Mouse (Mus musculus): ENCODE data around the gene Lca5l. TPM values are rescaled to one million over a fixed set of nuclear protein-coding genes. Genes with fewer than 3 reads are reported as not detected.

The Lca5l gene
- polyA plus RNA-seq, 1 experiment from 2014 or later, result 1.6 TPM

GRCm38 (mm10) chr16:96112769-96113168 is 79.3 kb downstream of the Lca5l start:
- no peaks in the 10 kb centered on the region for H3K27me3 ChIP-seq (ENCODE audit: insufficient read depth, low read length)
- no peak overlapping the region for H3K9ac ChIP-seq (ENCODE audit: low read depth, low read length)
- TF ChIP-seq CTCF (IDR thresholded peaks at IDR 0.05; ENCODE audit: low read depth), result no peak
- no peak for ATAC-seq (replicated peaks; ENCODE audit: low FRiP score, low read depth)
- H3K9me3 ChIP-seq (replicated peaks; ENCODE audit: low read length), result no peaks in the 10 kb centered on the region
- no peak overlapping the region for H3K4me2 ChIP-seq (ENCODE audit: low read length)
- no peak for DNase-seq (ENCODE audit: low spot score)
- 55% methylated on average over 2 of the region's 2 CpGs for whole genome bisulfite sequencing
- no peaks in the 10 kb centered on the region for H3K4me1 ChIP-seq (replicated peaks; ENCODE audit: insufficient read depth, low read length)
- no peak overlapping the region for H3K4me3 ChIP-seq (replicated peaks; ENCODE audit: low read depth, low read length)
- H3K27ac ChIP-seq, result no peak overlapping the region
- no peaks in the 10 kb centered on the region for H3K36me3 ChIP-seq (ENCODE audit: insufficient read depth, low read length)

GRCm38 (mm10) chr16:96110655-96111345 is 81.3 kb downstream of the Lca5l start:
- Histone ChIP-seq H3K4me1 (replicated peaks; ENCODE audit: insufficient read depth, low read length) (no peaks in the 10 kb centered on the region), H3K36me3 (ENCODE audit: insufficient read depth, low read length) (no peaks in the 10 kb centered on the region), H3K27me3 (ENCODE audit: insufficient read depth, low read length) (no peaks in the 10 kb centered on the region), H3K4me2 (ENCODE audit: low read length) (no peak overlapping the region), H3K9me3 (replicated peaks; ENCODE audit: low read length) (no peaks in the 10 kb centered on the region), H3K27ac (no peak overlapping the region), H3K4me3 (replicated peaks; ENCODE audit: low read depth, low read length) (no peak overlapping the region), H3K9ac (ENCODE audit: low read depth, low read length) (no peak overlapping the region)
- WGBS, result 80% methylated on average over 5 of the region's 5 CpGs
- ATAC-seq (replicated peaks; ENCODE audit: low FRiP score, low read depth) (no peak), DNase-seq (ENCODE audit: low spot score) (no peak)
- TF ChIP-seq CTCF (IDR thresholded peaks at IDR 0.05; ENCODE audit: low read depth), result no peak

GRCm38 (mm10) chr16:96109673-96110072 is 82.4 kb downstream of the Lca5l start:
- no peak for TF ChIP-seq CTCF (IDR thresholded peaks at IDR 0.05; ENCODE audit: low read depth)
- no peak for DNase-seq (ENCODE audit: low spot score)
- no peak overlapping the region for H3K4me3 ChIP-seq (replicated peaks; ENCODE audit: low read depth, low read length)
- H3K9me3 ChIP-seq (replicated peaks; ENCODE audit: low read length), result no peaks in the 10 kb centered on the region
- H3K9ac ChIP-seq (ENCODE audit: low read depth, low read length), result no peak overlapping the region
- no peak overlapping the region for H3K27ac ChIP-seq
- no peak overlapping the region for H3K4me2 ChIP-seq (ENCODE audit: low read length)
- H3K36me3 ChIP-seq (ENCODE audit: insufficient read depth, low read length), result no peaks in the 10 kb centered on the region
- WGBS, result 40% methylated on average over 4 of the region's 4 CpGs
- ATAC-seq (replicated peaks; ENCODE audit: low FRiP score, low read depth), result no peak
- no peaks in the 10 kb centered on the region for H3K4me1 ChIP-seq (replicated peaks; ENCODE audit: insufficient read depth, low read length)
- H3K27me3 ChIP-seq (ENCODE audit: insufficient read depth, low read length), result no peaks in the 10 kb centered on the region

Other genes with a start within 250 kb of the Lca5l start
- gene Psmg1, start 201.3 kb downstream of the Lca5l start, polyA plus RNA-seq (2015; fragmentation: Nextera tagmentation; extraction: Ambion mirVana), result 73.8 and 81.5 TPM in 2 replicates
- gene Brwd1, start 109.7 kb downstream of the Lca5l start, polyA plus RNA-seq (2015; fragmentation: Nextera tagmentation; extraction: Ambion mirVana), result 45.4 and 52.8 TPM in 2 replicates
- gene Hmgn1, start 64.5 kb downstream of the Lca5l start, polyA plus RNA-seq (2015; fragmentation: Nextera tagmentation; extraction: Ambion mirVana), result 551 and 628 TPM in 2 replicates
- gene Wrb, start 46.9 kb downstream of the Lca5l start, polyA plus RNA-seq (2015; fragmentation: Nextera tagmentation; extraction: Ambion mirVana), result 47.8 and 55.9 TPM in 2 replicates
- gene Sh3bgr, start 8.2 kb upstream of the Lca5l start, polyA plus RNA-seq (2015; fragmentation: Nextera tagmentation; extraction: Ambion mirVana), result 3.3 and 3.6 TPM in 2 replicates
- gene B3galt5, start 43.5 kb upstream of the Lca5l start, polyA plus RNA-seq (2015; fragmentation: Nextera tagmentation; extraction: Ambion mirVana), result 4.8 and 5.6 TPM in 2 replicates